Mouse (Mus musculus): ENCODE measurements around the gene Utp20. TPM values are rescaled to one million over a fixed set of nuclear protein-coding genes. Genes with fewer than 3 reads are reported as not detected.
"Not testable (repeated sequence)": the region's sequence is repeated elsewhere in the genome, so short reads cannot be mapped to it uniquely, and the experiment has no call there.

Gene Utp20
- total RNA-seq, 2 experiments from 2014 or later = 26.3 to 28.5 TPM

GRCm38 (mm10) chr10:88784513-88784931 lies 42.1 kb downstream of the Utp20 start:
- no peak for DNase-seq
- intact Hi-C loops (cut with DNase I) = no loop called here

GRCm38 (mm10) chr10:88783941-88784340 lies 42.7 kb downstream of the Utp20 start:
- intact Hi-C loops (cut with DNase I) = no loop called here
- DNase-seq = no peak

- DNase-seq; intact Hi-C loops (cut with DNase I): not testable (repeated sequence)
Measured at GRCm38 (mm10) chr10:88783135-88783534, 43.5 kb downstream of the Utp20 start.

- DNase-seq = no peak
- intact Hi-C loops (cut with DNase I) = no loop called here
Measured at GRCm38 (mm10) chr10:88780716-88781115, 45.9 kb downstream of the Utp20 start.

- DNase-seq = no peak
- intact Hi-C loops (cut with DNase I) = no loop called here
Measured at GRCm38 (mm10) chr10:88776206-88776605, 50.4 kb downstream of the Utp20 start.

GRCm38 (mm10) chr10:88772965-88773364 lies 53.6 kb downstream of the Utp20 start:
- intact Hi-C loops (cut with DNase I); DNase-seq: not testable (repeated sequence)

- DNase-seq = no peak
- intact Hi-C loops (cut with DNase I) = no loop called here
Measured at GRCm38 (mm10) chr10:88769676-88770075, 56.9 kb downstream of the Utp20 start.

- DNase-seq = no peak
- intact Hi-C loops (cut with DNase I) = no loop called here
Measured at GRCm38 (mm10) chr10:88768961-88769360, 57.6 kb downstream of the Utp20 start.

- DNase-seq = no peak
- intact Hi-C loops (cut with DNase I) = no loop called here
Measured at GRCm38 (mm10) chr10:88765431-88766142, 61.0 kb downstream of the Utp20 start.

GRCm38 (mm10) chr10:88761524-88762212 lies 64.9 kb downstream of the Utp20 start:
- DNase-seq = no peak
- intact Hi-C loops (cut with DNase I) = no loop called here

GRCm38 (mm10) chr10:88741426-88741825 lies 85.2 kb downstream of the Utp20 start:
- DNase-seq = no peak
- intact Hi-C loops (cut with DNase I) = no loop called here

GRCm38 (mm10) chr10:88740781-88741180 lies 85.8 kb downstream of the Utp20 start:
- DNase-seq = no peak
- intact Hi-C loops (cut with DNase I) = no loop called here

GRCm38 (mm10) chr10:88739818-88740217 lies 86.8 kb downstream of the Utp20 start:
- intact Hi-C loops (cut with DNase I) = no loop called here
- DNase-seq = no peak

GRCm38 (mm10) chr10:88739074-88739473 lies 87.5 kb downstream of the Utp20 start:
- DNase-seq; intact Hi-C loops (cut with DNase I): not testable (repeated sequence)

GRCm38 (mm10) chr10:88732309-88732622 lies 94.3 kb downstream of the Utp20 start:
- intact Hi-C loops (cut with DNase I) = no loop called here
- no peak for DNase-seq

GRCm38 (mm10) chr10:88731496-88732308 lies 94.9 kb downstream of the Utp20 start:
- intact Hi-C loops (cut with DNase I) = no loop called here

GRCm38 (mm10) chr10:88730571-88731495 lies 95.8 kb downstream of the Utp20 start, which contains the start of gene Arl1:
Gene Arl1, plus strand, starts transcription at chr10:88730858.
- peak; percentile 94 for DNase-seq
- intact Hi-C loops (cut with DNase I) = no loop called here

More at GRCm38 (mm10) chr10:88731496-88732308, 94.9 kb downstream of the Utp20 start:
- no peak for DNase-seq

- no peak for DNase-seq
- intact Hi-C loops (cut with DNase I) = loop anchor here (10.0 kb wide), 1 partner anchor 223 kb away; the partner anchor contains the start of gene Chpt1
Measured at GRCm38 (mm10) chr10:88728166-88728565, 98.4 kb downstream of the Utp20 start.

GRCm38 (mm10) chr10:88727128-88727527 lies 99.5 kb downstream of the Utp20 start:
- intact Hi-C loops (cut with DNase I) = loop anchor here (10.0 kb wide), 1 partner anchor 222 kb away; the partner anchor contains the start of gene Chpt1
- DNase-seq = peak; percentile 18

- peak; percentile 15 for DNase-seq
- intact Hi-C loops (cut with DNase I) = loop anchor here (10.0 kb wide), 1 partner anchor 221 kb away; the partner anchor contains the start of gene Chpt1
Measured at GRCm38 (mm10) chr10:88725343-88725742, 101.3 kb downstream of the Utp20 start.

Measured in left cerebral cortex, postnatal 4 days (tissue).